Mouse (Mus musculus): Measurements from ENCODE around the gene Mgst3. TPM values are rescaled to one million over a fixed set of nuclear protein-coding genes. Genes with fewer than 3 reads are reported as not detected.

Mgst3 gene
- polyA plus RNA-seq, 1 experiment from 2014 or later: 51.8 TPM

- Histone ChIP-seq H3K36me3 (ENCODE audit: control insufficient read depth, insufficient read depth, low read length) (no peaks in the 10 kb centered on the region), H3K4me2 (ENCODE audit: low read depth, low read length, severe bottlenecking) (no peak overlapping the region), H3K9ac (ENCODE audit: low read length) (no peak overlapping the region), H3K27ac (ENCODE audit: low read depth, low read length) (no peak overlapping the region), H3K27me3 (ENCODE audit: control insufficient read depth, insufficient read depth, low read length) (no peaks in the 10 kb centered on the region), H3K4me1 (replicated peaks; ENCODE audit: control insufficient read depth, insufficient read depth, low read length) (no peaks in the 10 kb centered on the region), H3K9me3 (ENCODE audit: control insufficient read depth, low read length) (no peaks in the 10 kb centered on the region), H3K4me3 (ENCODE audit: low read depth, low read length) (no peak overlapping the region)
- DNase-seq (ENCODE audit: low spot score) (no peak), ATAC-seq (replicated peaks; ENCODE audit: low FRiP score) (no peak)
- WGBS: 86% methylated on average over 11 of the region's 11 CpGs
Measured at GRCm38 (mm10) chr1:167422501-167423240, 29.0 kb upstream of the Mgst3 start.

- Histone ChIP-seq H3K27ac (ENCODE audit: low read depth, low read length) (no peak overlapping the region), H3K27me3 (ENCODE audit: control insufficient read depth, insufficient read depth, low read length) (no peaks in the 10 kb centered on the region), H3K9ac (ENCODE audit: low read length) (no peak overlapping the region), H3K4me1 (replicated peaks; ENCODE audit: control insufficient read depth, insufficient read depth, low read length) (no peaks in the 10 kb centered on the region), H3K4me2 (ENCODE audit: low read depth, low read length, severe bottlenecking) (no peak overlapping the region), H3K4me3 (ENCODE audit: low read depth, low read length) (no peak overlapping the region), H3K9me3 (ENCODE audit: control insufficient read depth, low read length) (no peaks in the 10 kb centered on the region), H3K36me3 (ENCODE audit: control insufficient read depth, insufficient read depth, low read length) (no peaks in the 10 kb centered on the region)
- 4% methylated on average over 7 of the region's 7 CpGs for WGBS
- peak; percentile 84 for DNase-seq (ENCODE audit: low spot score)
- no peak for ATAC-seq (replicated peaks; ENCODE audit: low FRiP score)
Measured at GRCm38 (mm10) chr1:167414846-167415245, 21.2 kb upstream of the Mgst3 start.

GRCm38 (mm10) chr1:167411991-167412715 is 18.5 kb upstream of the Mgst3 start:
- 78% methylated on average over 12 of the region's 12 CpGs for WGBS
- no peak for ATAC-seq (replicated peaks; ENCODE audit: low FRiP score)
- Histone ChIP-seq H3K4me1 (replicated peaks; ENCODE audit: control insufficient read depth, insufficient read depth, low read length) (no peaks in the 10 kb centered on the region), H3K4me2 (ENCODE audit: low read depth, low read length, severe bottlenecking) (no peak overlapping the region), H3K27ac (ENCODE audit: low read depth, low read length) (no peak overlapping the region), H3K4me3 (ENCODE audit: low read depth, low read length) (no peak overlapping the region), H3K9me3 (ENCODE audit: control insufficient read depth, low read length) (no peaks in the 10 kb centered on the region), H3K36me3 (ENCODE audit: control insufficient read depth, insufficient read depth, low read length) (no peaks in the 10 kb centered on the region), H3K27me3 (ENCODE audit: control insufficient read depth, insufficient read depth, low read length) (no peaks in the 10 kb centered on the region), H3K9ac (ENCODE audit: low read length) (no peak overlapping the region)
- no peak for DNase-seq (ENCODE audit: low spot score)

- WGBS: 81% methylated on average over 4 of the region's 4 CpGs
- no peak overlapping the region for H3K9ac ChIP-seq (ENCODE audit: low read length)
- DNase-seq (ENCODE audit: low spot score): no peak
- no peaks in the 10 kb centered on the region for H3K4me1 ChIP-seq (replicated peaks; ENCODE audit: control insufficient read depth, insufficient read depth, low read length)
- H3K27ac ChIP-seq (ENCODE audit: low read depth, low read length): no peak overlapping the region
- H3K9me3 ChIP-seq (ENCODE audit: control insufficient read depth, low read length): no peaks in the 10 kb centered on the region
- no peak for ATAC-seq (replicated peaks; ENCODE audit: low FRiP score)
- no peaks in the 10 kb centered on the region for H3K36me3 ChIP-seq (ENCODE audit: control insufficient read depth, insufficient read depth, low read length)
- H3K4me2 ChIP-seq (ENCODE audit: low read depth, low read length, severe bottlenecking): no peak overlapping the region
- H3K4me3 ChIP-seq (ENCODE audit: low read depth, low read length): no peak overlapping the region
- no peaks in the 10 kb centered on the region for H3K27me3 ChIP-seq (ENCODE audit: control insufficient read depth, insufficient read depth, low read length)
Measured at GRCm38 (mm10) chr1:167409601-167410000, 16.0 kb upstream of the Mgst3 start.

- Histone ChIP-seq H3K4me2 (ENCODE audit: low read depth, low read length, severe bottlenecking) (no peak overlapping the region), H3K9ac (ENCODE audit: low read length) (no peak overlapping the region), H3K4me3 (ENCODE audit: low read depth, low read length) (no peak overlapping the region), H3K27ac (ENCODE audit: low read depth, low read length) (no peak overlapping the region), H3K36me3 (ENCODE audit: control insufficient read depth, insufficient read depth, low read length) (no peaks in the 10 kb centered on the region), H3K27me3 (ENCODE audit: control insufficient read depth, insufficient read depth, low read length) (no peaks in the 10 kb centered on the region), H3K4me1 (replicated peaks; ENCODE audit: control insufficient read depth, insufficient read depth, low read length) (no peaks in the 10 kb centered on the region), H3K9me3 (ENCODE audit: control insufficient read depth, low read length) (no peaks in the 10 kb centered on the region)
- WGBS: 85% methylated on average over 4 of the region's 4 CpGs
- DNase-seq (ENCODE audit: low spot score) (no peak), ATAC-seq (replicated peaks; ENCODE audit: low FRiP score) (no peak)
Measured at GRCm38 (mm10) chr1:167405237-167405636, 11.6 kb upstream of the Mgst3 start.

- H3K4me3 ChIP-seq (ENCODE audit: low read depth, low read length): peak overlapping the region; percentile 65
- ATAC-seq (replicated peaks; ENCODE audit: low FRiP score) (peak; percentile 34), DNase-seq (ENCODE audit: low spot score) (no peak)
- H3K27ac ChIP-seq (ENCODE audit: low read depth, low read length): no peak overlapping the region
- no peaks in the 10 kb centered on the region for H3K36me3 ChIP-seq (ENCODE audit: control insufficient read depth, insufficient read depth, low read length)
- H3K9me3 ChIP-seq (ENCODE audit: control insufficient read depth, low read length): no peaks in the 10 kb centered on the region
- peak overlapping the region; percentile 79 for H3K4me2 ChIP-seq (ENCODE audit: low read depth, low read length, severe bottlenecking)
- H3K27me3 ChIP-seq (ENCODE audit: control insufficient read depth, insufficient read depth, low read length): peaks cover 7% of the 10 kb centered on the region; the same call in 1 of the 2 replicates
- peaks cover 4% of the 10 kb centered on the region; the same call in 1 of the 2 replicates for H3K4me1 ChIP-seq (replicated peaks; ENCODE audit: control insufficient read depth, insufficient read depth, low read length)
- peak overlapping the region; percentile 85 for H3K9ac ChIP-seq (ENCODE audit: low read length)
- WGBS: 2% methylated on average over 15 of the region's 15 CpGs
Measured at GRCm38 (mm10) chr1:167393281-167393680, 360 bp downstream of the Mgst3 start.

- no peak for ATAC-seq (replicated peaks; ENCODE audit: low FRiP score)
- Histone ChIP-seq H3K36me3 (ENCODE audit: control insufficient read depth, insufficient read depth, low read length) (no peaks in the 10 kb centered on the region), H3K4me2 (ENCODE audit: low read depth, low read length, severe bottlenecking) (peak overlapping the region; percentile 79; the same call in 1 of the 2 replicates), H3K4me1 (replicated peaks; ENCODE audit: control insufficient read depth, insufficient read depth, low read length) (peaks cover 4% of the 10 kb centered on the region; the same call in 1 of the 2 replicates), H3K27me3 (ENCODE audit: control insufficient read depth, insufficient read depth, low read length) (peaks cover 7% of the 10 kb centered on the region; the same call in 1 of the 2 replicates), H3K27ac (ENCODE audit: low read depth, low read length) (no peak overlapping the region), H3K4me3 (ENCODE audit: low read depth, low read length) (peak overlapping the region; percentile 65), H3K9me3 (ENCODE audit: control insufficient read depth, low read length) (no peaks in the 10 kb centered on the region), H3K9ac (ENCODE audit: low read length) (peak overlapping the region; percentile 20)
- no peak for DNase-seq (ENCODE audit: low spot score)
- WGBS: 11% methylated on average over 8 of the region's 8 CpGs
Measured at GRCm38 (mm10) chr1:167392687-167393086, 954 bp downstream of the Mgst3 start.

- no peak for ATAC-seq (replicated peaks; ENCODE audit: low FRiP score)
- H3K4me3 ChIP-seq (ENCODE audit: low read depth, low read length): no peak overlapping the region
- no peaks in the 10 kb centered on the region for H3K36me3 ChIP-seq (ENCODE audit: control insufficient read depth, insufficient read depth, low read length)
- H3K9ac ChIP-seq (ENCODE audit: low read length): peak overlapping the region; percentile 20
- WGBS: 50% methylated on average over 2 of the region's 2 CpGs
- DNase-seq (ENCODE audit: low spot score): no peak
- H3K9me3 ChIP-seq (ENCODE audit: control insufficient read depth, low read length): no peaks in the 10 kb centered on the region
- no peak overlapping the region for H3K27ac ChIP-seq (ENCODE audit: low read depth, low read length)
- peaks cover 7% of the 10 kb centered on the region; the same call in 1 of the 2 replicates for H3K27me3 ChIP-seq (ENCODE audit: control insufficient read depth, insufficient read depth, low read length)
- peak overlapping the region; percentile 79; the same call in 1 of the 2 replicates for H3K4me2 ChIP-seq (ENCODE audit: low read depth, low read length, severe bottlenecking)
- peaks cover 4% of the 10 kb centered on the region; the same call in 1 of the 2 replicates for H3K4me1 ChIP-seq (replicated peaks; ENCODE audit: control insufficient read depth, insufficient read depth, low read length)
Measured at GRCm38 (mm10) chr1:167392031-167392640, 1.5 kb downstream of the Mgst3 start.

All from forebrain, embryonic 11.5 days (tissue).